Mouse (Mus musculus) liver, embryonic 13.5 days (tissue): ENCODE results near the gene Scube3. TPM values are rescaled to one million over a fixed set of nuclear protein-coding genes. Genes with fewer than 3 reads are reported as not detected.

Experiments
- ATAC-seq: fragments of 200-750 bp; cut with Nextera tagmentation; 2 replicates; pipeline ENCODE4 v1.8.0; 2017; ENCODE audit warnings: low read depth, mild to moderate bottlenecking, moderate number of reproducible peaks, moderate library complexity
- DNase-seq: peaks from one replicate; pipeline ENCODE4 v3.0.0; 2022
- H3K27ac ChIP-seq: fragments of 300-500 bp; sonication (generic); 2 replicates; pipeline ENCODE4 v1.5.1; 2015; ENCODE audit warnings: moderate library complexity, mild to moderate bottlenecking, inconsistent platforms
- H3K27me3 ChIP-seq: fragments of 300-500 bp; sonication (generic); 2 replicates; pipeline ENCODE4 v1.6.1; 2015; ENCODE audit warnings: mild to moderate bottlenecking, inconsistent platforms
- H3K36me3 ChIP-seq: fragments of 300-500 bp; sonication (generic); 2 replicates; pipeline ENCODE4 v1.6.1; 2015; ENCODE audit warnings: mild to moderate bottlenecking, inconsistent platforms
- H3K4me1 ChIP-seq: fragments of 300-500 bp; sonication (generic); replicated peaks from 2 replicates; pipeline ENCODE4 v1.6.1; 2015; ENCODE audit warnings: inconsistent platforms
- H3K4me2 ChIP-seq: fragments of 300-500 bp; sonication (generic); 2 replicates; pipeline ENCODE4 v1.6.1; 2015; ENCODE audit warnings: inconsistent platforms, mild to moderate bottlenecking, moderate library complexity
- H3K4me3 ChIP-seq: fragments of 300-500 bp; sonication (generic); replicated peaks from 2 replicates; pipeline ENCODE4 v1.5.1; 2015; ENCODE audit warnings: mild to moderate bottlenecking, inconsistent platforms
- H3K9ac ChIP-seq: fragments of 300-500 bp; sonication (generic); 2 replicates; pipeline ENCODE4 v1.6.1; 2015; ENCODE audit warnings: mild to moderate bottlenecking, inconsistent platforms
- H3K9me3 ChIP-seq: fragments of 300-500 bp; sonication (generic); replicated peaks from 2 replicates; pipeline ENCODE4 v1.6.1; 2016; ENCODE audit warnings: inconsistent platforms
- WGBS: fragments of 180-500 bp; shearing (Covaris S2); methylation state at CpG from one replicate; pipeline ENCODE4 v1.1.7; 2015; ENCODE audit not compliant: insufficient replicate concordance; 5-methylcytosine and 5-hydroxymethylcytosine counted together
- polyA plus RNA-seq: library from polyadenylated mRNA; unstranded; fragments of >200 nt; fragmentation: Nextera tagmentation; extraction: Ambion mirVana; gene quantifications from 2 replicates; pipeline ENCODE4 v1.2.1, GENCODE M21; 2015

Gene Scube3
- polyA plus RNA-seq, 1 experiment from 2014 or later: 0.29 TPM

- H3K4me1 ChIP-seq: peaks cover 80% of the 10 kb centered on the region
- no peak for DNase-seq
- no peak overlapping the region for H3K4me3 ChIP-seq
- no peaks in the 10 kb centered on the region for H3K9me3 ChIP-seq
- H3K27me3 ChIP-seq: no peaks in the 10 kb centered on the region
- no peaks in the 10 kb centered on the region for H3K36me3 ChIP-seq
- H3K4me2 ChIP-seq: no peak overlapping the region
- H3K9ac ChIP-seq: no peak overlapping the region
- ATAC-seq: no peak
- no peak overlapping the region for H3K27ac ChIP-seq
- WGBS: 63% methylated on average over 15 of the region's 15 CpGs
Measured at GRCm38 (mm10) chr17:28180783-28181544, 39.0 kb downstream of the Scube3 start.

GRCm38 (mm10) chr17:28184971-28185638, 43.2 kb downstream of the Scube3 start:
- Histone ChIP-seq H3K27ac (peak overlapping the region; percentile 36; the same call in 1 of the 2 replicates), H3K36me3 (peaks cover under 1% of the 10 kb centered on the region; the same call in 1 of the 2 replicates), H3K9ac (no peak overlapping the region), H3K9me3 (no peaks in the 10 kb centered on the region), H3K4me1 (peaks cover 46% of the 10 kb centered on the region), H3K27me3 (no peaks in the 10 kb centered on the region), H3K4me3 (no peak overlapping the region), H3K4me2 (no peak overlapping the region)
- WGBS: 50% methylated on average over 7 of the region's 7 CpGs
- DNase-seq: no peak
- ATAC-seq: peak; percentile 75

DNA sequence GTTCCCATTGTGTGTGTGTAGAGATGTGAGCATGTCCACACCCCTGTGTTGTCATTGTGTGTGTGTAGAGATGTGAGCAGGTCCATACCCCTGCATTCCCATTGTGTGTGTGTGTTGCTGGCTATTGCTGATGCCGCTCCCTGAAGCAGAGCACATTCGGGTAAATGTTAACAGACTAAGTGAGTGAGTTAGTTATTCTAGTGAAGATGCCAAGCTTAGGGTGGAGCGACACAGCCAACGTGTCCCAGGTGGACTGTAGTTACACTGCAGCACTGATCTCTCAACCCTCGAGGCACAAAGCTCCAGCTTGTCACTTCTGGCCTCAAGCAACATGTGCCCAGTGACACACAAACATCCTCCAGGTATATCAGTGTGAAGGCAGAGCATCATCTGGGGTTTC, 46.4 kb downstream of the Scube3 start:
- Histone ChIP-seq H3K4me3 (no peak overlapping the region), H3K27ac (no peak overlapping the region), H3K4me2 (no peak overlapping the region), H3K36me3 (peaks cover 10% of the 10 kb centered on the region), H3K27me3 (no peaks in the 10 kb centered on the region), H3K9ac (no peak overlapping the region), H3K9me3 (no peaks in the 10 kb centered on the region), H3K4me1 (peaks cover 19% of the 10 kb centered on the region)
- no peak for DNase-seq
- ATAC-seq: no peak
- 71% methylated on average over 5 of the region's 5 CpGs for WGBS

DNA sequence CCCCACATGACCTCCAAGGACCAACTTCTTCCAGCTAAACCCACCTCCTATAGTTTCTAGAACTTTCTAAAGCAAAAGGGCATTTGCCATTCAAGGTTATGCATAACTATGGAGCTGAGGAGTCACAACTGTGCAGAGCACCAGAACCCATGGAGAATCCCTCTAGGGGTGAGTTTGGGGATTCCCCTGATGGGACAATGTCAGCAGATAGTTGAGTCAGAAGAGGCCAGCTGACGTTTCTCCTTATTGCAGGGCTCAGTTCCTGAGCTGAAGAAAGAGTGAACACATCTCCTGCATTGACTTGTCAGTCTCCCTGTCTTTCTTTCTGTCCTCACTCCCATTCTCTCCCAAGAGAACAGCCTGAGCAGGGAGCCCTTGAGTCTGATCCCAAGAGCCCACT, 50.8 kb downstream of the Scube3 start:
- peaks cover 20% of the 10 kb centered on the region for H3K36me3 ChIP-seq
- H3K9ac ChIP-seq: no peak overlapping the region

DNA sequence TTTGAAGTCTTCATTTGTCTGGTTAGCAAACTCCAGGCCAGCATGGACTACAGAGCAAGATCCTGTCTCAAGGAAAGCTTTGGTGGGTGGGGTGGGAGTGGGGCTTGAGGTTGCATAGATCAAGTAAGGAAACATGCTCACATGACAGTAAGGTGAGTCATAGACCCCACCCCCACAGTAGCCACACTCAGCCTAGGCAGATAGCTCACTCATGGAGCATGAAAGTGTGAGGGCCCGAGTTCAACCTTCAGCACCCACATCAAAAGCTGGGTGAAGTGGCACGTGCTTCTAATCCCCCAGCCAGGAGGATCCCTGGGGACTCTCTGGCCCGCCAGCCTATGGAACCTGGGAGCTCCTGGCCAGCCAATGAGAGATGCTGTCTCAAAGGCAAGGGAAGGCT, 51.6 kb downstream of the Scube3 start:
- Histone ChIP-seq H3K27ac (no peak overlapping the region), H3K4me1 (no peaks in the 10 kb centered on the region), H3K4me2 (no peak overlapping the region), H3K36me3 (peaks cover 20% of the 10 kb centered on the region), H3K4me3 (no peak overlapping the region), H3K27me3 (no peaks in the 10 kb centered on the region), H3K9ac (no peak overlapping the region), H3K9me3 (no peaks in the 10 kb centered on the region)
- 64% methylated on average over 3 of the region's 3 CpGs for WGBS
- ATAC-seq (no peak), DNase-seq (no peak)

More for the DNA sequence above, 50.8 kb downstream of the Scube3 start:
- H3K4me2 ChIP-seq: no peak overlapping the region
- ATAC-seq: no peak
- H3K4me1 ChIP-seq: no peaks in the 10 kb centered on the region
- no peak for DNase-seq
- H3K9me3 ChIP-seq: no peaks in the 10 kb centered on the region
- H3K27ac ChIP-seq: no peak overlapping the region
- no peak overlapping the region for H3K4me3 ChIP-seq
- H3K27me3 ChIP-seq: no peaks in the 10 kb centered on the region
- WGBS: 32% methylated on average over 1 of the region's 1 CpGs

DNA sequence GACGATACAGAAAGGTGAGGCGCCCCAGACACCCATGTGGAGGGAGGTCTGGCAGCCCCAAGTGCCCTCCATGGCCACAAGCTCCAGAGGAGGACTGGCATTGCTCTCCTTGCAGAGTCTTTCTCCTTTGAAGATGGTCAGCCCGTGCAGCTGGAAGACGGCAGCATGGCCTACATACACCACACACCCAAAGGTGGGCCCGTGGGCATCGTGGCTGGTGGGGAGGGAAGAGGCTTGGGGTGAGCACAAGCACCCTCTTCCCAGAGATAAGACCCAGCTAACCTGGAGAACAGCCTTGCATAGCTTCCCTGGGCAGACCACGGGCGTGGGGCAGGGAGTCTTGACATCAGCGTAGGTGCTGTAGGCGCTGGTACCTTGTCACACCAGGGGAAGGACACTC, 53.1 kb downstream of the Scube3 start:
- WGBS: 80% methylated on average over 10 of the region's 10 CpGs
- DNase-seq: no peak
- H3K36me3 ChIP-seq: peaks cover 20% of the 10 kb centered on the region

DNA sequence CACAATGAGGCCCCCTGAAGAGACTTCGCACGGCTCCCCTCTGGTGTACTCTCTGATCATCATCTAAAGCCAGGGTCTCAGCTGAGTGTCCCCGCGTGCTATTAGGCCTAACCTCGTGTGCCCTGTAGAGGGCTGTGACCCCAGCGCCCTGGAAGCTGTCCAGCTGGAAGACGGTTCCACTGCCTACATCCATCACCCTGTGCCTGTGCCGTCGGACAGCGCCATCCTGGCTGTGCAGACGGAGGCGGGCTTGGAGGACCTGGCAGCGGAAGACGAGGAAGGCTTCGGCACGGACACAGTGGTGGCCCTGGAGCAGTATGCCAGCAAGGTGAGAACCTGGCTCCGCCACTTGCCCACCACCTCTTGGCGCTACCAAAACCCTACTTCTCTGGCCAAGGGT, 55.7 kb downstream of the Scube3 start:
- Histone ChIP-seq H3K27ac (no peak overlapping the region), H3K4me3 (no peak overlapping the region), H3K9ac (no peak overlapping the region), H3K36me3 (peaks cover 18% of the 10 kb centered on the region), H3K4me1 (no peaks in the 10 kb centered on the region), H3K9me3 (no peaks in the 10 kb centered on the region), H3K27me3 (no peaks in the 10 kb centered on the region), H3K4me2 (no peak overlapping the region)
- no peak for DNase-seq
- 78% methylated on average over 18 of the region's 18 CpGs for WGBS
- ATAC-seq: no peak

More for the DNA sequence above, 53.1 kb downstream of the Scube3 start:
- Histone ChIP-seq H3K9me3 (no peaks in the 10 kb centered on the region), H3K4me2 (no peak overlapping the region), H3K4me1 (no peaks in the 10 kb centered on the region), H3K4me3 (no peak overlapping the region), H3K27ac (no peak overlapping the region), H3K9ac (no peak overlapping the region), H3K27me3 (no peaks in the 10 kb centered on the region)
- ATAC-seq: no peak

DNA sequence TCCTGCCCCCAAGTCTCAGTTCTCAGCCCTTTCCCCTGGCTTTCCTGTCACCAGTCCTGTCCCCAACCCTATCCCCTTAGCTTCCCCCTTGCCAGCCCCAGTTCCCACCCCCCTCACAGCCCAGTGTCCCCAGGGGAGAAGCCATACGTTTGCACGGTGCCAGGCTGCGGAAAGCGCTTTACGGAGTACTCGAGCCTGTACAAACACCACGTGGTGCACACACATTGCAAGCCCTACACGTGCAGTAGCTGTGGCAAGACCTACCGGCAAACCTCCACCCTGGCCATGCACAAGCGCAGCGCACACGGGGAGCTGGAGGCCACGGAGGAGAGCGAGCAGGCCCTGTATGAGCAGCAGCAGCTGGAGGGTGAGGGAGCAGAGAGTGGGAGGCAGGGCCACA, 60.0 kb downstream of the Scube3 start:
- 79% methylated on average over 14 of the region's 14 CpGs for WGBS
- no peak for DNase-seq
- H3K4me2 ChIP-seq: no peak overlapping the region

DNA sequence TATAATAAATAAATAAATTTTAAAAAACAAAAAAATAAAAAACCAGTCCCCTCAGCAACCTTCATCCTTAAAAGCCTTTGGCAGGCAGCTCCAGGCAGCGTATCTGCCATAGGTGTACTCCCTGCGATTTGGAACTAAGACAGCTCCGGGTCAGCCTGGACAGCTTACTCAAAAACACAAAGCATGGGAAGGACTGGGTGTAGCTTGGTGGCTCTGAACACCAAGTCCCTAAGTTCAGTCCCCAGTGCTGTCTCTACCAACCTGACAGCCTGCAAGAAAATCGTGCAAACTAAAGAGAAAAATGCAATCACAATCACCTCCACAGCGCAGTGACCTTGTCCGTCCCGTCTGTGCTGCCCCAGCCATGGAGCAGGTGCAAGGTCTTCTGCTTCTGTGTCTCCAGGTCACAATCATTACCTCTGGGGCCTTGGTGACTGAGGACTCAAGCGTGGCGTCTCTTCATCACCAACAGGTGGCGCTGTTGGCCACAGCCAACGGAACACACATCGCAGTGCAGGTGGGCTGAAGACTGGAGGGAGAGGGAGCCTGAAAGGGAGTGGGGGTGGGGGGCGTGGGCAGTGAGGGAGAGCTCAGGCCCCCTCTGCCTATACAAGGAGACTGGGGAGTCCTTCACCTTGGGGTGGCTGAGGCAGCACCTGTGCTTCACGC, 62.2 kb downstream of the Scube3 start:
- H3K4me1 ChIP-seq: peaks cover 33% of the 10 kb centered on the region
- ATAC-seq: no peak

More for the DNA sequence above, 60.0 kb downstream of the Scube3 start:
- ATAC-seq: no peak
- H3K27ac ChIP-seq: no peak overlapping the region
- H3K9ac ChIP-seq: no peak overlapping the region
- no peaks in the 10 kb centered on the region for H3K27me3 ChIP-seq
- no peak overlapping the region for H3K4me3 ChIP-seq
- peaks cover 16% of the 10 kb centered on the region; the same call in 1 of the 2 replicates for H3K36me3 ChIP-seq
- H3K9me3 ChIP-seq: no peaks in the 10 kb centered on the region
- H3K4me1 ChIP-seq: peaks cover 11% of the 10 kb centered on the region

DNA sequence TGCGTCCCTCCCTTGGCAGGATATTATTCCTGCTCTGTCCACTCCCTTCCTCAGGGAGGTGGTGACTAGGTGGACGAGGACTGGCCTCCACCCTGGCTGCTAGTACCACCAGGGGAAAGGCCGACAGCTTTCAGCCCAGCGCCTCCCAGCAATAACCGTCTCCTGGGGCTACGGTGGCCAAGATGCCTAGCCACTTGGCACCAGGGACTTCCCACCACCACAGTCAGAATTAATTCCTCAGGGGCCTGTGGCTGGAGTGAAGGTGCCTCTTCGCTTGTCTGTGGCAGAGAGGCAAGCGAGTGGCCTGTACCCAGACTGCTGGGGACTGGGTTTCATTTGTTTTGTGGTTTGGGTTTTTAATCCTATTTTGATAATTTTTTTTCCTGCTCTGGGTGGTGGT, 63.5 kb downstream of the Scube3 start:
- no peak overlapping the region for H3K4me2 ChIP-seq
- WGBS: 80% methylated on average over 8 of the region's 8 CpGs
- H3K27me3 ChIP-seq: no peaks in the 10 kb centered on the region
- peaks cover 40% of the 10 kb centered on the region for H3K4me1 ChIP-seq
- H3K9ac ChIP-seq: no peak overlapping the region
- H3K9me3 ChIP-seq: no peaks in the 10 kb centered on the region
- ATAC-seq (no peak), DNase-seq (no peak)
- no peak overlapping the region for H3K27ac ChIP-seq
- H3K4me3 ChIP-seq: no peak overlapping the region
- peaks cover 9% of the 10 kb centered on the region; the same call in 1 of the 2 replicates for H3K36me3 ChIP-seq

More for the DNA sequence above, 62.2 kb downstream of the Scube3 start:
- 27% methylated on average over 14 of the region's 14 CpGs for WGBS
- H3K4me3 ChIP-seq: no peak overlapping the region
- H3K9me3 ChIP-seq: no peaks in the 10 kb centered on the region
- no peaks in the 10 kb centered on the region for H3K27me3 ChIP-seq
- H3K36me3 ChIP-seq: peaks cover 12% of the 10 kb centered on the region; the same call in 1 of the 2 replicates
- no peak overlapping the region for H3K4me2 ChIP-seq
- no peak overlapping the region for H3K9ac ChIP-seq
- no peak overlapping the region for H3K27ac ChIP-seq
- peak; percentile 23 for DNase-seq

DNA sequence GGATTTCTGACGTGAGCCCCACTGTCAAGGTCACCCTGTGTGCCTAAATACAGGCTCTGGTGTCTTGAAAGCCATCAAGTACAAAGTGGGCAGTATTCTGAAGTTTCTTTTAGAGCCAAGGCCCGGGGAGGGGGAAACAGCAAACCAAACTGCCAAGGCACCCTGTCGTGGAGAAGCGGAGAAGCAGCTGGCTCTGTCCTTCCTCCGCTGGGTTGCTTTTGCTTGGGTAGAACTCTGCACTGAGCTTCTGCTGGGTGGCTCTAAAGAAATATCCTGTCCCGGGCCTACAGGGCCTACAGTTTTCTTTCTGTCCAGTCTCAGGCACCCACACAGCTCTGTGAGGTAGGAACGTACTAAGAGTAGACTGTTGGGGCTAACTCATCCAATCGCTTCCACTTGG, 65.2 kb downstream of the Scube3 start:
- H3K27me3 ChIP-seq: no peaks in the 10 kb centered on the region
- peak overlapping the region; percentile 61; the same call in 1 of the 2 replicates for H3K4me3 ChIP-seq
- H3K27ac ChIP-seq: peak overlapping the region; percentile 72
- WGBS: 41% methylated on average over 8 of the region's 8 CpGs
- H3K9me3 ChIP-seq: no peaks in the 10 kb centered on the region
- H3K4me1 ChIP-seq: peaks cover 54% of the 10 kb centered on the region
- DNase-seq (no peak), ATAC-seq (0 out of 2 replicates have a peak, but pooled peaks have one; percentile 3)
- peak overlapping the region; percentile 72 for H3K9ac ChIP-seq
- peak overlapping the region; percentile 79 for H3K4me2 ChIP-seq
- peaks cover 7% of the 10 kb centered on the region; the same call in 1 of the 2 replicates for H3K36me3 ChIP-seq
